Mouse (Mus musculus): ENCODE results near the gene Cdc42ep2.

DNA sequence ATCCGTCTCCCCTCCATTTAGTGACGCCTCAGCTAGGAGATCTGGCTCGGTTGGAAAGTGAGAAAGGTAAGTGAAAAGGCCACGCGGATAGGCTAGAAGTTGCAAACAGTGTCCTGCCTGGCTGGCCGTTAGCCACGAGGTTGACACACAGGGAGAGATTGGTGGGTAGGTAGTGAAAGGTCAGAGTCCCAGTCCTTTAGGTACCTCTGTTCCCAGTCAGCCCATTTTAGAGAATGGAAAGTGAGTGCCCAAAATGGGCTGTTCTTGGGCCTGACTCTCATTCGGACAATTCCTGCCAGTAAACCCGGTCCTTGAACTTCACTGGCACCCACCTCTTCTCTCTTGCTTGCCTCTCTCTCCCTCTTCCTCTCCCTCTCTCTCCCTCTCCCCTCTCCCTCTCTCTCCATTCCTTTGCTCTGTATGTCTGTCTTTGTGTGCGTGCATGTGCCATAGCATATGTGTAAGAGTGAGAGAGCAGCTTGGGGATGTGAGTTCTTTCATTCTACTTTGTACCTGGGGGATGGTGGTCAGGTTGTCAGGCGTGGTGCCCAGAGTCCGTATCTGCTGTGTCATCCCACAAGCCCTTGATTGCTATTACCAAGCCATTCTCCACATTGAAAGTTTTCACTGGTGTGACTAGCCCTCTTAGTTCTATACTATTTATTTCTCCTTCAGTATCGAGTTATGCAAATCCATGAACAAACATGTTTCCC, 11.5 kb downstream of the Cdc42ep2 start, which contains the start of gene Dpf2:
- TF ChIP-seq GATA1 (IDR thresholded peaks at IDR 0.05; ENCODE audit: borderline replicate concordance, low read length) (no peak), CTCF (IDR thresholded peaks at IDR 0.05; ENCODE audit: low read depth, low read length) (no peak), GATA2 (IDR thresholded peaks at IDR 0.05; ENCODE audit: borderline replicate concordance, low read depth, low read length) (no peak), POLR2AphosphoS5 (IDR thresholded peaks at IDR 0.05; ENCODE audit: insufficient replicate concordance, low read depth, low read length) (no peak)

All from G1E (cell line).